Mouse (Mus musculus) lung, postnatal 0 days (tissue): ENCODE measurements around the gene Pdx1. TPM values are rescaled to one million over a fixed set of nuclear protein-coding genes. Genes with fewer than 3 reads are reported as not detected.

Experiments
- ATAC-seq: fragments of 200-750 bp; cut with Nextera tagmentation; 2 replicates; pipeline ENCODE4 v1.8.0; 2017; ENCODE audit warnings: moderate library complexity
- DNase-seq: peaks from one replicate; pipeline ENCODE4 v3.0.0-alpha.2; 2016; ENCODE audit warnings: low spot score
- H3K27ac ChIP-seq: fragments of 300-500 bp; sonication (generic); 2 replicates; pipeline ENCODE4 v1.5.1; 2014; ENCODE audit warnings: antibody characterized with exemption, mild to moderate bottlenecking, low read length, mixed read lengths
- H3K27me3 ChIP-seq: fragments of 300-500 bp; sonication (generic); replicated peaks from 2 replicates; pipeline ENCODE4 v1.6.1; 2014; ENCODE audit warnings: low read length, mixed read lengths; ENCODE audit not compliant: insufficient read depth
- H3K36me3 ChIP-seq: fragments of 300-500 bp; sonication (generic); 2 replicates; pipeline ENCODE4 v1.6.1; 2014; ENCODE audit warnings: low read length, mixed read lengths; ENCODE audit not compliant: insufficient read depth
- H3K4me1 ChIP-seq: fragments of 300-500 bp; sonication (generic); 2 replicates; pipeline ENCODE4 v1.6.1; 2014; ENCODE audit warnings: antibody characterized with exemption, low read depth, low read length, mixed read lengths; ENCODE audit not compliant: insufficient read depth
- H3K4me2 ChIP-seq: fragments of 300-500 bp; sonication (generic); replicated peaks from 2 replicates; pipeline ENCODE4 v1.6.1; 2014; ENCODE audit warnings: low read depth, mild to moderate bottlenecking, low read length, moderate library complexity, mixed read lengths
- H3K4me3 ChIP-seq: fragments of 300-500 bp; sonication (generic); 2 replicates; pipeline ENCODE4 v1.5.1; 2014; ENCODE audit warnings: low read depth, low read length
- H3K9ac ChIP-seq: fragments of 300-500 bp; sonication (generic); replicated peaks from 2 replicates; pipeline ENCODE4 v1.6.1; 2014; ENCODE audit warnings: low read depth, mild to moderate bottlenecking
- H3K9me3 ChIP-seq: fragments of 300-500 bp; sonication (generic); 2 replicates; pipeline ENCODE4 v1.6.1; 2016; ENCODE audit warnings: low read length, mixed read lengths
- CTCF ChIP-seq: IDR thresholded peaks from 2 replicates; pipeline ENCODE4 v1.5.1; 2016; ENCODE audit warnings: antibody characterized with exemption, mild to moderate bottlenecking
- EP300 ChIP-seq: IDR thresholded peaks from 2 replicates; pipeline ENCODE4 v1.6.1; 2016; ENCODE audit warnings: antibody characterized with exemption, mild to moderate bottlenecking, control low read depth
- WGBS: fragments of 180-500 bp; shearing (Covaris S2); extraction: QIAGEN DNeasy Blood & Tissue Kit; methylation state at CpG from one replicate; pipeline ENCODE4 v1.1.7; 2014; 5-methylcytosine and 5-hydroxymethylcytosine counted together
- polyA plus RNA-seq: library from polyadenylated mRNA; unstranded; fragments of >200 nt; fragmentation: Nextera tagmentation; extraction: Ambion mirVana; gene quantifications from 2 replicates; pipeline ENCODE4 v1.2.1, GENCODE M21; 2015

Pdx1 gene
- polyA plus RNA-seq, 1 experiment from 2014 or later: not detected

DNA sequence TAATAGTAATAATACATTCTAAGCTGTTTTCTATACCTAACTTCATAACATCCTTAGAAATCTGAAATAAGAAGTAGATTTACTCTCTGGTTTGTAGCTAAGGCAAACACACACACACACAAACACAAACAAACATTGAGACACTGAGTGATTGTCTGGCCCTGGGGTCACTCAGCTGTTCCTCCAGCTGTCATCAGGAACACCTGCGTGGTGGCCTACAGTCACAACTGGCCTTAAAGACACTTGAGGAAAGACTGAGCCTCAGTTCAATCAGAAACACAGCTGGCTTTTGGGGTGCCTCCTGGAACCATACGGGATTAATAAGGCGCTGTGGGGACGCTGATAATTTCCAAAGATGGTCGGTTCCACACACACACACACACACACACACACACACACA, 27.5 kb downstream of the Pdx1 start:
- ATAC-seq: no peak
- Histone ChIP-seq H3K4me3 (no peak overlapping the region), H3K4me2 (no peak overlapping the region), H3K9ac (no peak overlapping the region), H3K9me3 (no peaks in the 10 kb centered on the region), H3K36me3 (no peaks in the 10 kb centered on the region), H3K27ac (no peak overlapping the region), H3K4me1 (no peaks in the 10 kb centered on the region), H3K27me3 (peaks cover 77% of the 10 kb centered on the region)
- TF ChIP-seq EP300: no peak
- no peak for TF ChIP-seq CTCF
- DNase-seq: no peak
- 49% methylated on average over 5 of the region's 5 CpGs for WGBS

DNA sequence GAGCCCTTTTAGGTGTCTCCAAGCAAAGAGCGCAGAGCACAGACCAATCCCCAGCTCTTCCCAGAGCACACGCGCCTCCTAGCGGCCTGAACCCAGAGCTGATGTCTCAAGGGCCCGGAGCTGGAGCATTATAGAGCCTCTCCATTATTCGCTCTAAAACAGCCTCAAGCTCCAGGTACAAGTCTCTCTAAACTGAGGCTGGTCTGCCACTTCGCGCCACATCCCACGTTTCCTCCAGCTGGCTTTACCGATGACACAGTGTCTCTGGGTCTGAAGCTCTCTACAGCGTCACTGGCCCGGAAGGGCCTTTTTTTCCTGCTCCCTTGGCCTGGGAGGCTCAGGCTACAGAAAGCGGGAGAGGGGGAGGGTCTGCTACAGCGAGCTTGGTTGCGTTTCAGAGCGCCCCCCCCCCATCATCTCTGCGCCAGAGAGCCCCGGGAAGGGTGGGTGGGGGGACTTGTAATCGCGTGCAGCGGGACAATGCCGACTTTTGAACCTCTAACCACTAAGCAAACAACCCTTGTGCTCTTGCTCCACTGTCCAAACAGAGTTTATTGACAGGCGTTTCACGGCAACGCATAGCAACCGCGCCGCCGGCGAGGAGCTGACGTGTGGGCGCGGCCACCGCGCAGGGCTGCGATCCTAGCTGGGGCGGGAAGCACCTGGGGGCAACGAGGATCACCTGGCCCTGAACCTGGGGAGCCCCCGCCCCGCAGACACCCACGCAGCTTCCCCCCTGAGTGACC, 29.7 kb downstream of the Pdx1 start:
- Histone ChIP-seq H3K36me3 (no peaks in the 10 kb centered on the region), H3K4me2 (peak overlapping the region; percentile 52), H3K4me3 (peak overlapping the region; percentile 21; the same call in 1 of the 2 replicates), H3K27ac (no peak overlapping the region), H3K27me3 (peaks cover 78% of the 10 kb centered on the region), H3K9ac (no peak overlapping the region), H3K9me3 (no peaks in the 10 kb centered on the region), H3K4me1 (no peaks in the 10 kb centered on the region)
- TF ChIP-seq CTCF: peak; percentile 70
- no peak for TF ChIP-seq EP300
- ATAC-seq (peak; percentile 79), DNase-seq (peak; percentile 69)
- WGBS: under 1% methylated on average over 41 of the region's 41 CpGs

DNA sequence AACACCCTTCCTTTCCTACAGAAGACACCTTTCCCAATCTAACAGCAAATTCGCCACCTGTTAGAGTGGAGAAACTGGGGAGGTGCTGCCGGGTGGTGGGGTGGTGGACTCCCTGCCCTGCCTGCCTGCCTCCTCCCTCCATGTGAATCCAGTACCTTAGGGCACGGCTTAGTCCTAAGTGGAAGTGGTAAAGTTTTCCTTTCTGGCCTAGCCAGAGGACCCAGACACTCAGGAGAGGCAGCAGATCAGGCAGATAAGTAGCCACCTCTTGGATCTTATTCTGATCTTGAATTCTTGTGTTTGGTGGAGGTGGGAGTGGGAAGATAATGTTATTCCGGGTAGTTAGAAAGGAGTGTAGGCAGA, 30.2 kb downstream of the Pdx1 start:
- TF ChIP-seq CTCF (no peak), EP300 (no peak)
- Histone ChIP-seq H3K4me1 (no peaks in the 10 kb centered on the region), H3K27me3 (peaks cover 80% of the 10 kb centered on the region), H3K4me2 (peak overlapping the region; percentile 52), H3K9me3 (no peaks in the 10 kb centered on the region), H3K36me3 (no peaks in the 10 kb centered on the region), H3K4me3 (peak overlapping the region; percentile 21; the same call in 1 of the 2 replicates), H3K9ac (no peak overlapping the region), H3K27ac (no peak overlapping the region)
- 4% methylated on average over 4 of the region's 4 CpGs for WGBS
- no peak for DNase-seq
- peak; percentile 26 for ATAC-seq

DNA sequence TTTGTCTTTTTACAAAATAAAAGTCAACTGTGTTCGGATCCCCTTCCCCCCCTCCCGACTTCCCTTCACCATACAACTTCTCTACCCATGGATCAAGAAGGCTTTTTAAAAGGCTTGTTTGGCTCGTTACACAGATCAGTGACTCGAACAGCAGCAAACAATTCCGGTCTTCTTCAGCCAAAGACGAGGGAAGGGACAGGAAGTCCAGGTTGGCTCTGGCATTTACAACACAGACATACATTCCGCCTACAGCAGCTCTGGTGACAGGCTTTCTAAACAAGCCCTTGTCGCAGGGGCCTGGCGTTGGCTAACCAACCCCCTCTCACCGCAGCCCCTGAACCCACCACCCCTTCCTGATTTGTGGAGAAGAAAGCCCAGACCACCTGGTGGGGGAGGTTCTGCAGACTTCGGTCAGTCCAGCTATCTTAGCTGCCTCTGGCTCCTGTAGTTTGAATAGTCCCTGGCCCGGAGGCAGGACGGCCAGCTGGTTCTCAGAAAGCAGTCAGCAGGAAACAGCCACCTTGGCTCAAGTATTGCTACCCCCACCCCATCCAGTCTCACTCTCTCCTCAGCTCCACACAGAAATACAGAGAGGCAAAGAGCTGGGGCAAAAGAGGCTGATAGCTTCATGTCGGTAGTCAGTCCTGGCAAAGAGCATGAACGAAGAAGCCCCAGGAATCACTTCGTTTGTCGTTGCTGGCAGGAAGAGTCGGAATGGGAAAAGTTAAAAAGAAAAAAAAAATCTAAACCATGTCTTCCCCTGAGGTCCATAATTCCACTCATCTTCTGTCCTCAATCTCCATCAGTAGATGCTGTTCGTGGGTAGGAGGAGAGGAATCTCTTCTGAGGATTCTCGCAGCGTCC, 31.4 kb downstream of the Pdx1 start:
- Histone ChIP-seq H3K4me1 (no peaks in the 10 kb centered on the region), H3K4me3 (no peak overlapping the region), H3K4me2 (no peak overlapping the region), H3K9ac (no peak overlapping the region), H3K27me3 (peaks cover 84% of the 10 kb centered on the region), H3K9me3 (no peaks in the 10 kb centered on the region), H3K27ac (no peak overlapping the region), H3K36me3 (no peaks in the 10 kb centered on the region)
- TF ChIP-seq CTCF: no peak
- TF ChIP-seq EP300: no peak
- WGBS: 3% methylated on average over 21 of the region's 21 CpGs
- ATAC-seq: no peak
- DNase-seq: no peak

DNA sequence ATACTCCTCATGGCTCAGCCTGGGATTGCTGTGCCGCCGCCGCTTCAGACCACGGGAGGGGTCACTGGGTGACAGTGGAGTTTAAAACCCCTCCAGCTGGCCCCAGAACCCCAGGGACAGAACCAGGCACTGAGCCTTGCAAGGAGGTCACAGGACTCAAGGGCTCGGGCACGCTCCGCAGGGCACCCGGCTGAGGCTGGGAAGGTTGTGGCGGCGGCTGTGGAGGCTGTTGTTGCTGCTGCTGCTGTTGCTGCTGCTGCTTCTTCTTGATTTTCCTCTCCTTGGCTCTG, 32.0 kb downstream of the Pdx1 start:
- Histone ChIP-seq H3K9me3 (no peaks in the 10 kb centered on the region), H3K9ac (no peak overlapping the region), H3K36me3 (no peaks in the 10 kb centered on the region), H3K4me2 (no peak overlapping the region), H3K27me3 (peaks cover 89% of the 10 kb centered on the region), H3K4me3 (no peak overlapping the region), H3K27ac (no peak overlapping the region), H3K4me1 (no peaks in the 10 kb centered on the region)
- TF ChIP-seq CTCF (no peak), EP300 (no peak)
- DNase-seq: no peak
- 4% methylated on average over 10 of the region's 10 CpGs for WGBS
- no peak for ATAC-seq

GRCm38 (mm10) chr5:147302141-147302540, 32.4 kb downstream of the Pdx1 start:
- no peaks in the 10 kb centered on the region for H3K9me3 ChIP-seq
- no peaks in the 10 kb centered on the region for H3K36me3 ChIP-seq
- peaks cover 89% of the 10 kb centered on the region for H3K27me3 ChIP-seq
- H3K27ac ChIP-seq: no peak overlapping the region
- H3K4me3 ChIP-seq: no peak overlapping the region
- no peak for ATAC-seq
- TF ChIP-seq EP300: no peak
- TF ChIP-seq CTCF: no peak
- H3K4me1 ChIP-seq: no peaks in the 10 kb centered on the region
- H3K9ac ChIP-seq: no peak overlapping the region
- H3K4me2 ChIP-seq: no peak overlapping the region
- WGBS: 6% methylated on average over 8 of the region's 8 CpGs
- DNase-seq: no peak
